Mouse (Mus musculus) CH12.LX (cell line): ENCODE results near the gene Cfap99.

Experiments used
- BHLHE40 ChIP-seq: IDR thresholded peaks from 2 replicates; pipeline ENCODE4 v1.6.1; 2011; ENCODE audit warnings: mild to moderate bottlenecking, low read depth, low read length, improper control_type of control experiment
- CTCF ChIP-seq, 2 experiments: IDR thresholded peaks in 1 of 2; conservative IDR thresholded peaks in 1 of 2; 2 replicates each; pipeline ENCODE4 v1.5.1; 2011 to 2012; ENCODE audit warnings: low read depth in 2 of 2, low read length in 2 of 2, improper control_type of control experiment in 1 of 2, inconsistent platforms in 1 of 2, mild to moderate bottlenecking in 1 of 2, moderate library complexity in 1 of 2
- E2F4 ChIP-seq: IDR thresholded peaks from 2 replicates; pipeline ENCODE4 v1.6.1; 2011; ENCODE audit warnings: low read depth, low read length, improper control_type of control experiment; ENCODE audit not compliant: insufficient replicate concordance
- EP300 ChIP-seq: IDR thresholded peaks from 2 replicates; pipeline ENCODE4 v1.6.1; 2011; ENCODE audit warnings: low read length, improper control_type of control experiment
- MAFK ChIP-seq: IDR thresholded peaks from 2 replicates; pipeline ENCODE4 v1.6.1; 2011; ENCODE audit warnings: low read length, improper control_type of control experiment; ENCODE audit not compliant: insufficient replicate concordance
- NELFE ChIP-seq: IDR thresholded peaks from 2 replicates; pipeline ENCODE4 v1.6.1; 2011; ENCODE audit warnings: low read depth, low read length, improper control_type of control experiment
- POLR2A ChIP-seq: IDR thresholded peaks from 2 replicates; pipeline ENCODE4 v1.6.1; 2011; ENCODE audit warnings: low read depth, mild to moderate bottlenecking, improper control_type of control experiment, low read length
- RCOR1 ChIP-seq: conservative IDR thresholded peaks from 2 replicates; pipeline ENCODE4 v1.6.1; 2012; ENCODE audit warnings: low read depth, mild to moderate bottlenecking, inconsistent platforms, low read length, improper control_type of control experiment
- TBP ChIP-seq: conservative IDR thresholded peaks from 2 replicates; pipeline ENCODE4 v1.6.1; 2011; ENCODE audit warnings: low read depth, low read length, improper control_type of control experiment
- ZMIZ1 ChIP-seq: IDR thresholded peaks from 2 replicates; pipeline ENCODE4 v1.6.1; 2012; ENCODE audit warnings: low read depth, mild to moderate bottlenecking, inconsistent platforms, low read length, improper control_type of control experiment

DNA sequence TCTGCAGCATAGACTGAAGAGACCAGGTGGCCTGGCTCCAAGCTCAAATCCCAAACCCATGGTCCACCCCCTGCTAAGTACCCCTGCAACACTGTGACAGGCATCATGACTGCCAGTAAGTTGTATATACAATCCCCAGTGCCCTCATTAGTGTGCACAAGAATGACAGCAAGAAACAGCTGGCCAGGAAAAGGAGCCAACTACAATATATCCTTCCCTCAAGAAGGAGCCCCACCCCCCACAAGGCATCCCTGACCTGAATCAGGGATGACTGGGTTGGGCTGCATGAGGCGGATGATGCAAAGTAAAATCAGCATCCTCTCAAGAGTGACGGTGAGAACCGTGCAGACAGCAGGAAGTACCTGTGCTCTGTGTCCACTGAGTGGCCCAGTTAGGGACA lies 38.3 kb upstream of the Cfap99 start:
- TF ChIP-seq CTCF (conservative IDR thresholded peaks at IDR 0.05 in 1 of 2, IDR thresholded peaks at IDR 0.05 in 1 of 2; ENCODE audit: low read depth in 2 of 2, low read length in 2 of 2) = no peak
- no peak for TF ChIP-seq RCOR1
- TF ChIP-seq BHLHE40 = no peak
- TF ChIP-seq ZMIZ1 = no peak
- TF ChIP-seq EP300 = no peak
- no peak for TF ChIP-seq MAFK
- no peak for TF ChIP-seq NELFE
- TF ChIP-seq POLR2A = no peak
- TF ChIP-seq TBP = no peak
- TF ChIP-seq E2F4 = no peak
